Mouse (Mus musculus) midbrain, embryonic 16.5 days (tissue): ENCODE results near the gene Mfng. TPM values are rescaled to one million over a fixed set of nuclear protein-coding genes. Genes with fewer than 3 reads are reported as not detected.

Experiments
- ATAC-seq: fragments of 200-750 bp; cut with Nextera tagmentation; 2 replicates; pipeline ENCODE4 v1.8.0; 2017; ENCODE audit warnings: moderate TSS enrichment
- H3K27ac ChIP-seq: fragments of 300-500 bp; sonication (generic); 2 replicates; pipeline ENCODE4 v1.5.1; 2014; ENCODE audit warnings: mild to moderate bottlenecking, low read length, mixed read lengths
- H3K27me3 ChIP-seq: fragments of 300-500 bp; sonication (generic); 2 replicates; pipeline ENCODE4 v1.6.1; 2014; ENCODE audit warnings: low read depth, low read length, mixed read lengths; ENCODE audit not compliant: control insufficient read depth, insufficient read depth
- H3K36me3 ChIP-seq: fragments of 300-500 bp; sonication (generic); 2 replicates; pipeline ENCODE4 v1.6.1; 2014; ENCODE audit warnings: mild to moderate bottlenecking, low read length, moderate library complexity, mixed read lengths; ENCODE audit not compliant: control insufficient read depth, insufficient read depth
- H3K4me1 ChIP-seq: fragments of 300-500 bp; sonication (generic); 2 replicates; pipeline ENCODE4 v1.6.1; 2014; ENCODE audit warnings: mild to moderate bottlenecking, low read length, mixed read lengths; ENCODE audit not compliant: control insufficient read depth, insufficient read depth
- H3K4me2 ChIP-seq: fragments of 300-500 bp; sonication (generic); 2 replicates; pipeline ENCODE4 v1.6.1; 2014; ENCODE audit warnings: mild to moderate bottlenecking, low read length, mixed read lengths
- H3K4me3 ChIP-seq: fragments of 300-500 bp; sonication (generic); 2 replicates; pipeline ENCODE4 v1.5.1; 2014; ENCODE audit warnings: low read depth, mild to moderate bottlenecking, low read length, moderate library complexity, mixed read lengths
- H3K9ac ChIP-seq: fragments of 300-500 bp; sonication (generic); 2 replicates; pipeline ENCODE4 v1.6.1; 2014; ENCODE audit warnings: low read depth, low read length, mixed read lengths
- H3K9me3 ChIP-seq: fragments of 300-500 bp; sonication (generic); replicated peaks from 2 replicates; pipeline ENCODE4 v1.6.1; 2014; ENCODE audit warnings: mild to moderate bottlenecking, low read length, mixed read lengths; ENCODE audit not compliant: control insufficient read depth, poor library complexity, severe bottlenecking
- WGBS: fragments of 180-500 bp; shearing (Covaris S2); extraction: QIAGEN DNeasy Blood & Tissue Kit; methylation state at CpG from one replicate; pipeline ENCODE4 v1.1.7; 2014; 5-methylcytosine and 5-hydroxymethylcytosine counted together
- polyA plus RNA-seq: library from polyadenylated mRNA; unstranded; fragments of >200 nt; fragmentation: Nextera tagmentation; extraction: Ambion mirVana; gene quantifications from 2 replicates; pipeline ENCODE4 v1.2.1, GENCODE M21; 2015

The Mfng gene
- polyA plus RNA-seq, 1 experiment from 2014 or later, result 13.5 TPM

- Histone ChIP-seq H3K36me3 (no peaks in the 10 kb centered on the region), H3K4me3 (peak overlapping the region; percentile 52; the same call in 1 of the 2 replicates), H3K9ac (peak overlapping the region; percentile 84; the same call in 1 of the 2 replicates), H3K27ac (no peak overlapping the region), H3K4me1 (peaks cover 31% of the 10 kb centered on the region), H3K4me2 (peak overlapping the region; percentile 87), H3K27me3 (peaks cover 5% of the 10 kb centered on the region), H3K9me3 (no peaks in the 10 kb centered on the region)
- 2% methylated on average over 14 of the region's 14 CpGs for WGBS
- no peak for ATAC-seq
Measured at GRCm38 (mm10) chr15:78719416-78719815, 53.9 kb downstream of the Mfng start.

GRCm38 (mm10) chr15:78718290-78719250 is 54.7 kb downstream of the Mfng start, which contains the start of gene Elfn2:
Gene Elfn2, minus strand, starts transcription at chr15:78718771.
- peaks cover 37% of the 10 kb centered on the region for H3K4me1 ChIP-seq
- ATAC-seq, result peak; percentile 61
- H3K4me2 ChIP-seq, result peak within 1 kb of the TSS; percentile 87
- H3K27me3 ChIP-seq, result peaks cover 5% of the 10 kb centered on the region
- 3% methylated on average over 81 of the region's 89 CpGs for WGBS
- H3K27ac ChIP-seq, result peak within 1 kb of the TSS; percentile 86
- no peaks in the 10 kb centered on the region for H3K36me3 ChIP-seq
- peak within 1 kb of the TSS; percentile 84 for H3K9ac ChIP-seq
- no peaks in the 10 kb centered on the region for H3K9me3 ChIP-seq
- H3K4me3 ChIP-seq, result peak within 1 kb of the TSS; percentile 52

GRCm38 (mm10) chr15:78716936-78717335 is 56.3 kb downstream of the Mfng start:
- H3K27ac ChIP-seq, result peak overlapping the region; percentile 86
- 54% methylated on average over 13 of the region's 13 CpGs for WGBS
- peak overlapping the region; percentile 87 for H3K4me2 ChIP-seq
- no peaks in the 10 kb centered on the region for H3K36me3 ChIP-seq
- peak overlapping the region; percentile 52 for H3K4me3 ChIP-seq
- peaks cover 53% of the 10 kb centered on the region for H3K4me1 ChIP-seq
- no peak for ATAC-seq
- H3K9me3 ChIP-seq, result no peaks in the 10 kb centered on the region
- peak overlapping the region; percentile 84 for H3K9ac ChIP-seq
- H3K27me3 ChIP-seq, result peaks cover 5% of the 10 kb centered on the region

- no peak for ATAC-seq
- peak overlapping the region; percentile 52; the same call in 1 of the 2 replicates for H3K4me3 ChIP-seq
- no peak overlapping the region for H3K27ac ChIP-seq
- H3K9ac ChIP-seq, result peak overlapping the region; percentile 34; the same call in 1 of the 2 replicates
- WGBS, result 53% methylated on average over 5 of the region's 5 CpGs
- H3K27me3 ChIP-seq, result peaks cover 7% of the 10 kb centered on the region
- peak overlapping the region; percentile 87 for H3K4me2 ChIP-seq
- no peaks in the 10 kb centered on the region for H3K36me3 ChIP-seq
- no peaks in the 10 kb centered on the region for H3K9me3 ChIP-seq
- peaks cover 64% of the 10 kb centered on the region for H3K4me1 ChIP-seq
Measured at GRCm38 (mm10) chr15:78715856-78716255, 57.4 kb downstream of the Mfng start.

GRCm38 (mm10) chr15:78713751-78714150 is 59.5 kb downstream of the Mfng start:
- Histone ChIP-seq H3K9ac (no peak overlapping the region), H3K9me3 (no peaks in the 10 kb centered on the region), H3K4me3 (no peak overlapping the region), H3K4me2 (peak overlapping the region; percentile 68; the same call in 1 of the 2 replicates), H3K27me3 (peaks cover 2% of the 10 kb centered on the region; the same call in 1 of the 2 replicates), H3K36me3 (no peaks in the 10 kb centered on the region), H3K4me1 (peaks cover 72% of the 10 kb centered on the region), H3K27ac (no peak overlapping the region)
- WGBS, result 81% methylated on average over 7 of the region's 7 CpGs
- ATAC-seq, result no peak

- ATAC-seq, result no peak
Measured at GRCm38 (mm10) chr15:78712335-78713258, 60.7 kb downstream of the Mfng start.

GRCm38 (mm10) chr15:78711935-78712334 is 61.3 kb downstream of the Mfng start:
- H3K27ac ChIP-seq, result no peak overlapping the region
- H3K36me3 ChIP-seq, result no peaks in the 10 kb centered on the region
- no peak for ATAC-seq
- H3K9me3 ChIP-seq, result no peaks in the 10 kb centered on the region
- peaks cover 71% of the 10 kb centered on the region for H3K4me1 ChIP-seq
- H3K27me3 ChIP-seq, result 0 out of 2 replicates have a peak, but pooled peaks cover 2% of the 10 kb centered on the region
- H3K4me2 ChIP-seq, result peak overlapping the region; percentile 68
- 0 out of 2 replicates have a peak overlapping the region, but pooled peaks have one; percentile 4 for H3K9ac ChIP-seq
- 76% methylated on average over 7 of the region's 7 CpGs for WGBS
- no peak overlapping the region for H3K4me3 ChIP-seq

More at GRCm38 (mm10) chr15:78712335-78713258, 60.7 kb downstream of the Mfng start:
- Histone ChIP-seq H3K27me3 (0 out of 2 replicates have a peak, but pooled peaks cover 2% of the 10 kb centered on the region), H3K4me2 (peak overlapping the region; percentile 68), H3K27ac (0 out of 2 replicates have a peak overlapping the region, but pooled peaks have one; percentile 14), H3K4me3 (peak overlapping the region; percentile 39), H3K4me1 (peaks cover 71% of the 10 kb centered on the region), H3K9ac (peak overlapping the region; percentile 64), H3K36me3 (no peaks in the 10 kb centered on the region), H3K9me3 (no peaks in the 10 kb centered on the region)
- 6% methylated on average over 50 of the region's 53 CpGs for WGBS

- WGBS, result 14% methylated on average over 6 of the region's 6 CpGs
- Histone ChIP-seq H3K9me3 (no peaks in the 10 kb centered on the region), H3K4me2 (peak overlapping the region; percentile 50), H3K4me3 (peak overlapping the region; percentile 18), H3K36me3 (no peaks in the 10 kb centered on the region), H3K27ac (peak overlapping the region; percentile 66), H3K4me1 (peaks cover 61% of the 10 kb centered on the region), H3K9ac (peak overlapping the region; percentile 37), H3K27me3 (0 out of 2 replicates have a peak, but pooled peaks cover 2% of the 10 kb centered on the region)
- ATAC-seq, result peak; percentile 69
Measured at GRCm38 (mm10) chr15:78710634-78711033, 62.6 kb downstream of the Mfng start.
